Mouse (Mus musculus) lung, embryonic 15.5 days (tissue): ENCODE measurements around the gene Ntn1. TPM values are rescaled to one million over a fixed set of nuclear protein-coding genes. Genes with fewer than 3 reads are reported as not detected.

Source experiments
- ATAC-seq: fragments of 200-750 bp; cut with Nextera tagmentation; 2 replicates; pipeline ENCODE4 v1.8.0; 2017; ENCODE audit warnings: moderate number of reproducible peaks, borderline replicate concordance; ENCODE audit not compliant: low FRiP score, low TSS enrichment; ENCODE audit errors: extremely low read depth
- H3K27ac ChIP-seq: fragments of 300-500 bp; sonication (generic); 2 replicates; pipeline ENCODE4 v1.5.1; 2015; ENCODE audit warnings: moderate library complexity, mild to moderate bottlenecking, inconsistent platforms
- H3K27me3 ChIP-seq: fragments of 300-500 bp; sonication (generic); 2 replicates; pipeline ENCODE4 v1.6.1; 2015; ENCODE audit warnings: inconsistent platforms
- H3K36me3 ChIP-seq: fragments of 300-500 bp; sonication (generic); 2 replicates; pipeline ENCODE4 v1.6.1; 2015; ENCODE audit warnings: inconsistent platforms
- H3K4me1 ChIP-seq: fragments of 300-500 bp; sonication (generic); 2 replicates; pipeline ENCODE4 v1.6.1; 2015; ENCODE audit warnings: inconsistent platforms
- H3K4me2 ChIP-seq: fragments of 300-500 bp; sonication (generic); 2 replicates; pipeline ENCODE4 v1.6.1; 2015; ENCODE audit warnings: inconsistent platforms, mild to moderate bottlenecking, moderate library complexity
- H3K4me3 ChIP-seq: fragments of 300-500 bp; sonication (generic); 2 replicates; pipeline ENCODE4 v1.5.1; 2015; ENCODE audit warnings: mild to moderate bottlenecking, inconsistent platforms
- H3K9ac ChIP-seq: fragments of 300-500 bp; sonication (generic); 2 replicates; pipeline ENCODE4 v1.6.1; 2015; ENCODE audit warnings: inconsistent platforms
- H3K9me3 ChIP-seq: fragments of 300-500 bp; sonication (generic); 2 replicates; pipeline ENCODE4 v1.6.1; 2016; ENCODE audit warnings: inconsistent platforms
- WGBS: fragments of 180-500 bp; shearing (Covaris S2); methylation state at CpG from one replicate; pipeline ENCODE4 v1.1.7; 2015; 5-methylcytosine and 5-hydroxymethylcytosine counted together
- polyA plus RNA-seq: library from polyadenylated mRNA; unstranded; fragments of >200 nt; fragmentation: Nextera tagmentation; extraction: Ambion mirVana; gene quantifications from 2 replicates; pipeline ENCODE4 v1.2.1, GENCODE M21; 2015

Ntn1 gene
- polyA plus RNA-seq, 1 experiment from 2014 or later: 4.0 TPM

DNA sequence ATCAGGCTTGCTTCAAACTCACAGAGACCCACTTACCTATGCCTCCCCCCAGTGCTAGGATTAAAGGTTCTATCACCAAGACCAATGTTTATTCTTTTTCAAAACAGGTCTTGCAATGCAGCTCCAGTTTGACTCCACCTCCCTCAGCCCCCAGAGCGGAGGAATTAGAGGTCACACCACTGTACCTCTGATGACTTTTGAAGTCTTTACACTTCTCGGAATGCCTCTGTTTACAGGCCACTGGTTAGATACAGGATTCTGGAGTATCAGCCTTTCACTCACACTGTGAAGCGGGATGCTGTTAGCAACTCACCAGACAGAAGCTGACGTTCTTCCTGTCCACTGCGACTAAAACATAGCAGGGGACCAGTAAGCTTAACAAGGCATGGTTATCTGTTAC, 805 bp upstream of the Ntn1 start:
- Histone ChIP-seq H3K4me2 (no peak overlapping the region), H3K36me3 (no peaks in the 10 kb centered on the region), H3K27ac (no peak overlapping the region), H3K9ac (no peak overlapping the region), H3K4me3 (no peak overlapping the region), H3K4me1 (peaks cover 31% of the 10 kb centered on the region), H3K9me3 (no peaks in the 10 kb centered on the region), H3K27me3 (peaks cover 61% of the 10 kb centered on the region)
- 26% methylated on average over 5 of the region's 5 CpGs for WGBS
- ATAC-seq: no peak

GRCm38 (mm10) chr11:68400021-68400671, 477 bp downstream of the Ntn1 start:
- no peaks in the 10 kb centered on the region for H3K36me3 ChIP-seq
- ATAC-seq: peak; percentile 64
- H3K4me2 ChIP-seq: peak overlapping the region; percentile 98
- H3K4me1 ChIP-seq: peaks cover 31% of the 10 kb centered on the region
- WGBS: 0% methylated on average over 35 of the region's 57 CpGs
- H3K4me3 ChIP-seq: peak overlapping the region; percentile 49
- peaks cover 74% of the 10 kb centered on the region for H3K27me3 ChIP-seq
- no peak overlapping the region for H3K27ac ChIP-seq
- no peaks in the 10 kb centered on the region for H3K9me3 ChIP-seq
- peak overlapping the region; percentile 43 for H3K9ac ChIP-seq

DNA sequence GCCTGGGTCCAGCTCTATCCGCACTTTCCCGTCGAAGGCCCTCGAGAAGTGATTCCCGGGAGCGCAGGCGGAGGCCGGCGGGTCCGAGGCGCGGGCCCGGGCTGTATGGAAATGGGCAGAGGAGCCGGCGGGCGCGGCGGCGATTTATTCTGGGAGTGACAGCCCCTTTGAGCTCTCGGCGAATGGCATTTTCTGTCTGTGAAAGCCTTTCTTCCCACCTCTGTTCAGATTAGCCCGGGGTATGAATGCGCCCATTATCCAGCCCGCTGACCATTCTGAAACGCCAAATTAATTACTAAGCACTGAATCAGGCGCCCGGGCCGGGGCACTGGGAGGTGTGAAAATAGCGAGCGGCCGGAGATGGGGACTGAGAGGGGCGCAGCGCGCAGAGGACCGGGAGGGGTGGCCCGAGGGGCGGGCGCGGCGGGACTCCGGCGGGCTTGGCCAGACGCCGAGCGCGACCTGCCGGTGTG, 1.0 kb downstream of the Ntn1 start:
- H3K9me3 ChIP-seq: no peaks in the 10 kb centered on the region

GRCm38 (mm10) chr11:68398891-68399547, 1.6 kb downstream of the Ntn1 start:
- 16% methylated on average over 24 of the region's 24 CpGs for WGBS
- Histone ChIP-seq H3K4me3 (peak overlapping the region; percentile 49), H3K27ac (no peak overlapping the region), H3K9ac (peak overlapping the region; percentile 43; the same call in 1 of the 2 replicates), H3K27me3 (peaks cover 84% of the 10 kb centered on the region), H3K36me3 (no peaks in the 10 kb centered on the region), H3K9me3 (no peaks in the 10 kb centered on the region), H3K4me2 (peak overlapping the region; percentile 98), H3K4me1 (peaks cover 31% of the 10 kb centered on the region)
- ATAC-seq: no peak

More for the DNA sequence above, 1.0 kb downstream of the Ntn1 start:
- H3K27ac ChIP-seq: no peak overlapping the region
- ATAC-seq: peak; percentile 17; the same call in 1 of the 2 replicates
- H3K27me3 ChIP-seq: peaks cover 79% of the 10 kb centered on the region
- H3K4me1 ChIP-seq: peaks cover 31% of the 10 kb centered on the region
- peak overlapping the region; percentile 43 for H3K9ac ChIP-seq
- WGBS: 1% methylated on average over 45 of the region's 47 CpGs
- peak overlapping the region; percentile 98 for H3K4me2 ChIP-seq
- no peaks in the 10 kb centered on the region for H3K36me3 ChIP-seq
- peak overlapping the region; percentile 49 for H3K4me3 ChIP-seq

DNA sequence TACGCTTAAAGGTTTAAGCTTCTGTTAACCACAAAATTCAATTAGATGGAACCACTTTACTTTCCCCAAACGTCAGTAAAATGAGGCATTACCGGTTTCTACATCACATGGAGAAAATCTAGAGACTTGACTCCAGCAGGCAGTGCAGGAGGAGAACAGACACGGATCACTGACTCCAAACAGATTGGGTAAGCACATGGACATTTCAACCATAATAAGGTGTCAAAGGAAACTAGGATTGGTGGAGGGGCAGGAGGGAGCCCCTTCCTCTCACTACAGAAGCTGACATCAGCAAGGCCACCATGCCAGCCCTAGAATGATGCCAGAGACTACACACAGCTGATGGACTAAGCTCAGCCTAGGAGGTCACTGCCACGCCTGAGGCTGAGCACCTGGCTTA, 5.1 kb downstream of the Ntn1 start:
- Histone ChIP-seq H3K9ac (no peak overlapping the region), H3K36me3 (no peaks in the 10 kb centered on the region), H3K27me3 (peaks cover 95% of the 10 kb centered on the region), H3K9me3 (no peaks in the 10 kb centered on the region), H3K4me3 (no peak overlapping the region), H3K4me2 (no peak overlapping the region), H3K27ac (no peak overlapping the region), H3K4me1 (peaks cover 24% of the 10 kb centered on the region)
- ATAC-seq: no peak
- WGBS: 64% methylated on average over 5 of the region's 5 CpGs

GRCm38 (mm10) chr11:68394749-68395148, 5.9 kb downstream of the Ntn1 start:
- 31% methylated on average over 4 of the region's 4 CpGs for WGBS
- Histone ChIP-seq H3K27ac (no peak overlapping the region), H3K9ac (no peak overlapping the region), H3K27me3 (peaks cover 93% of the 10 kb centered on the region), H3K9me3 (no peaks in the 10 kb centered on the region), H3K4me3 (no peak overlapping the region), H3K4me2 (no peak overlapping the region), H3K36me3 (no peaks in the 10 kb centered on the region), H3K4me1 (peaks cover 18% of the 10 kb centered on the region)
- no peak for ATAC-seq

DNA sequence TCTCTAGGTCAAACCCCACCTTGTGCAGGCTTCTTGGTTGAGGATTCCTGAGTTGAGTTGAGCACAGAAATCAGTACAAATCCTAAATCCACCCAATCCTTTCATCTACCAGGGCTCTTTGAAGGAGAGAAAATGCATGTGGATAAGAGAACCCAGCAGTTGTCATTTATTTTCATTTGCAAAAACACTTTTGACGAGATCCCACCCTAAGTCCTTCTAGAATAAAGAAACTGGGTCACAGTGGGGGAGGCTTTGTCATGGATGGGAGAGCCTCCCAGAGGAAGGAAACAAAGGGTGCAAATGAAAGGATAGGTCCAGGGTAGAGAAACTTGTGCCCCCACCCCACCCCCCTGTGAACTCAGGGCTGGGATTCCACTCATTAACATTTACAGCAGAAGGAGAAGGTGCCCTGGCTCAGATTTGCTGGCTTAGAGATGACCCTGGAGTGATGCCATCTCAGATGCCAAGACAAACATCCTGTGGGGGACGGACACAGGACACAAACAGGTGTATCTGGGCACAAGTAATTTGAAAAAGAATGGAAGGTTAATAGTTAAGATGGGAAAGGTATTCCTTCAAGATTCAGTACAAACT, 6.6 kb downstream of the Ntn1 start:
- H3K36me3 ChIP-seq: no peaks in the 10 kb centered on the region
- no peak overlapping the region for H3K4me3 ChIP-seq
- no peak overlapping the region for H3K4me2 ChIP-seq
- peaks cover 15% of the 10 kb centered on the region for H3K4me1 ChIP-seq
- H3K9me3 ChIP-seq: no peaks in the 10 kb centered on the region
- no peak for ATAC-seq
- peaks cover 93% of the 10 kb centered on the region for H3K27me3 ChIP-seq
- H3K27ac ChIP-seq: no peak overlapping the region
- 59% methylated on average over 2 of the region's 2 CpGs for WGBS
- no peak overlapping the region for H3K9ac ChIP-seq

- H3K4me2 ChIP-seq: no peak overlapping the region
- ATAC-seq: no peak
- H3K9ac ChIP-seq: no peak overlapping the region
- H3K4me3 ChIP-seq: no peak overlapping the region
- peaks cover 87% of the 10 kb centered on the region for H3K27me3 ChIP-seq
- peaks cover 23% of the 10 kb centered on the region for H3K4me1 ChIP-seq
- H3K36me3 ChIP-seq: no peaks in the 10 kb centered on the region
- H3K9me3 ChIP-seq: no peaks in the 10 kb centered on the region
- no peak overlapping the region for H3K27ac ChIP-seq
- WGBS: 6% methylated on average over 19 of the region's 19 CpGs
These were observed 10.0 kb downstream of the Ntn1 start for GRCm38 (mm10) chr11:68390381-68391287.

DNA sequence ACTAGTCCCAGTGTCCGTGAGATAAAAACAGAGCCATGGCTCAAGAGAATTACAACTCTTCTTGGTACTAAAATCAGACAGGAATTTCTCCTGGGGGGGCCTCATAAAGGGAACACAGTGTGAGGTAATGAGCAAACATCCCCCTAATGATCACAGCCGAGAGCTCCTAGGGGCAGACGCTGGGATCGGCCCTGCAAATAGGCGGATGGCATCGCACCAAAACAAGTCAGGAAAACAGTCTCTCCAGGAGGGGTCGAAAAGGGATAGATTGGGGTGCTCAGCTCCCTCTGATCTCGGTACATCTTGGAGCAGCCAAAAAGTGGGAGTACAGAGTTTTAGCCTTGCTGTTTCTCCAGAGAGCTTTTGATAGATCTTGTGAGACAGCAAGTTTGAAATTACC, 11.0 kb downstream of the Ntn1 start:
- Histone ChIP-seq H3K4me1 (peaks cover 33% of the 10 kb centered on the region), H3K27ac (no peak overlapping the region), H3K36me3 (no peaks in the 10 kb centered on the region), H3K27me3 (peaks cover 87% of the 10 kb centered on the region), H3K9me3 (no peaks in the 10 kb centered on the region), H3K9ac (no peak overlapping the region), H3K4me2 (no peak overlapping the region), H3K4me3 (no peak overlapping the region)
- WGBS: 10% methylated on average over 8 of the region's 8 CpGs
- no peak for ATAC-seq

GRCm38 (mm10) chr11:68388655-68389015, 12.0 kb downstream of the Ntn1 start:
- no peaks in the 10 kb centered on the region for H3K9me3 ChIP-seq
- no peak overlapping the region for H3K4me3 ChIP-seq
- peaks cover 36% of the 10 kb centered on the region for H3K4me1 ChIP-seq
- no peak overlapping the region for H3K4me2 ChIP-seq
- no peak overlapping the region for H3K9ac ChIP-seq
- no peak for ATAC-seq
- H3K27ac ChIP-seq: no peak overlapping the region
- peaks cover 88% of the 10 kb centered on the region for H3K27me3 ChIP-seq
- no peaks in the 10 kb centered on the region for H3K36me3 ChIP-seq
- 43% methylated on average over 1 of the region's 1 CpGs for WGBS

DNA sequence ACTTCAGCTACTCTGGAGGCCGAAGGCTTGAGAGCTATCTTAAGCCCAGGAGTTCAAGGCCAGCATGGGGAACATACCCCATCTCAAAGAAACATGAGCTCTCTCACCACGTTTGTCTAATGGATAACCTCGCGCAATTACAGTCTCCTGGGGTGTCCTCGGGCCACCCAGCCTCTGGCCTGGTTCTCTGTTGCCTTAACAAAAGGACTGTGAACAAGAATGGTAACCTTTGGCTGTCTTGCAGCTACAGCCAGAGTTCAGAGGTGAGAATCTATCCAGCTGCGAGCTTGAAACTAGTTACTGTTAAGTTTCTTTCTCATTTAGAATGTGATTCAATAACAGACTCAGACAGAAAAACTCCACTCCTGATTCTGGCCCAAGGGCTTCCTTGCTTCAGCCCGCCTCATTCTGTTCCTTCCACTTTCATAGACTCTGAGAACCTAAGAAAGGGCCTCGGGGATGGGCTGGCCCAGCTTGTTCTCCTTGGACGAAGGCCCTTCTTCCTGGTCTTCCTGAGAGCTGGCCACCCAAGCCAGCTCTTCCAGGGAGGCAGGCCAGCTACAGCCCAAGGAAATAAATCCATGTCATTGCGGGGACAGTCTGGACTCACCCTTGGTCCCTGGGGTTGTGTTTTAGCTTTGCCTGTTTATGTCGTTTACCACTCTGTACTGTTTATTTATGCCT, 12.5 kb downstream of the Ntn1 start:
- Histone ChIP-seq H3K27me3 (peaks cover 91% of the 10 kb centered on the region), H3K36me3 (no peaks in the 10 kb centered on the region), H3K4me1 (peaks cover 36% of the 10 kb centered on the region), H3K9me3 (no peaks in the 10 kb centered on the region), H3K4me3 (no peak overlapping the region), H3K4me2 (no peak overlapping the region), H3K27ac (no peak overlapping the region), H3K9ac (no peak overlapping the region)
- ATAC-seq: no peak
- 65% methylated on average over 11 of the region's 11 CpGs for WGBS
